Comparison of ENCODE assay signal across 8 mouse cellular contexts in the genomic region with DNA sequence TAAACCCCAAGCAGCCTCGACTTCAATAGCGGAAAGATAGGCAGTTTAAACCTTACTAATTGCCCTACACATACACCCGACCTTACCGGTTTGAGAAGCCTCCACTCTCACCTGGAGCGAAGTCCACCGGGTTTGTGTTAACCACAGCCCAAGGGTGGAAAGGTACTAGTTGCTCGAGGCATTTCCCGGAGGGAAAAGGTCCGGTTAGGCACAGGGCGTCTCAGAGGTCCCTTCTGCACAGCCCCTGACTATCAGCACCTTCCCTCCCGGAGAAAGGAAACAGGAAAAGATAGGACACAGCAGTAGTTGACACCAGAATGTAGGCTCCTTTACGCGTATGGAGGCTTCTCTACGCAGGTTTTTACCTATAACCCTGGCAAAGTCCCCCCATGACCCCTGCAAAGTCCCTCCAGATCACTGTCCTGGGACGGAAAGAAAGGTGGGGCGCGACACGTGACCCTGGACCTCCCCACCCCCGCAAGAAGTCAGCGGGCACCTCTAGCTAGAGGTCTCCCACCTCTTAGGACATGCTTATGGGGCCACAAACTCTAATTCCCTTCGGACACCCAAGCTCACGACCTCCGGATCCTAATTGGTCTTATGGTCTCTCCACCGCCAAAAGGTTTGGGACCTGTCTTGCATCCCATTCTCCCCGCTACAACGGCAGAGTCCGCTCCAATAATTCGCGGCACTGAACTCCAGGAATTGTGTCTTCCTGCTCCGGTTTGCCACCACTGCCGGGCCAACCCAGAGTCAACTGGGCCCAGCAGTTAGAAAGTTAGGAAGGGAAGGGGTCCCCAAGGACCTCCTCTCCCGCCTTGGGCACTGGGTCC. TPM values are rescaled to one million over a fixed set of nuclear protein-coding genes. Genes with fewer than 3 reads are reported as not detected.
DNase-seq lines count a peak whose midpoint lies in the region; ATAC-seq and TF ChIP-seq lines count a peak whose summit lies in the region.

No protein-coding gene starts in this region.

- H3K4me1 ChIP-seq in embryonic facial prominence, embryonic 13.5 days = peaks cover 19% of the 10 kb centered on the region
- H3K4me1 ChIP-seq in hindbrain, embryonic 16.5 days (ENCODE audit: control insufficient read depth, insufficient read depth, low read depth, low read length) = peaks cover 12% of the 10 kb centered on the region
- H3K4me1 ChIP-seq in liver, embryonic 14.5 days (replicated peaks; ENCODE audit: control insufficient read depth in 2 of 2, insufficient read depth in 2 of 2, low read length in 1 of 2) = peaks cover 8 to 16% of the 10 kb centered on the region in 2 experiments

- peak overlapping the region; percentile 98 for H3K4me2 ChIP-seq in embryonic facial prominence, embryonic 13.5 days
- peak overlapping the region; percentile 88 for H3K4me2 ChIP-seq in hindbrain, embryonic 16.5 days (ENCODE audit: low read length)
- peak overlapping the region; percentile 81 for H3K4me2 ChIP-seq in liver, embryonic 14.5 days (ENCODE audit: low read depth)

- no peak for TF ChIP-seq EP300 in liver, embryonic 14.5 days (IDR thresholded peaks at IDR 0.05; ENCODE audit: low read depth)

- H3K27ac ChIP-seq in embryonic facial prominence, embryonic 13.5 days = no peak overlapping the region
- H3K27ac ChIP-seq in hindbrain, embryonic 16.5 days (ENCODE audit: low read depth, low read length) = peak overlapping the region; percentile 68; the same call in 1 of the 2 replicates
- H3K27ac ChIP-seq in liver, embryonic 14.5 days = no peak overlapping the region

- peak; percentile 7 to 16 for DNase-seq in thymus, postnatal 36 days
- DNase-seq in thymus, postnatal 14 days = no peak
- no peak for DNase-seq in liver, embryonic 14.5 days (ENCODE audit: low read depth in 3 of 3, low spot score in 3 of 3)
- DNase-seq in frontal cortex, adult 2 months (ENCODE audit: extremely low spot score in 1 of 2, low spot score in 1 of 2) = no peak
- DNase-seq in spleen, adult 12 weeks (ENCODE audit: low spot score) = no peak
- no peak for DNase-seq in left cerebral cortex, adult 18-20 months (ENCODE audit: low spot score in 2 of 2)

- ATAC-seq in embryonic facial prominence, embryonic 13.5 days (ENCODE audit: insufficient number of reproducible peaks, insufficient read depth, low FRiP score, low TSS enrichment, low read depth) = no peak
- ATAC-seq in hindbrain, embryonic 16.5 days = no peak
- no peak for ATAC-seq in liver, embryonic 14.5 days (ENCODE audit: insufficient read depth)

- H3K36me3 ChIP-seq in embryonic facial prominence, embryonic 13.5 days = no peaks in the 10 kb centered on the region
- H3K36me3 ChIP-seq in hindbrain, embryonic 16.5 days (ENCODE audit: control insufficient read depth, insufficient read depth, low read length) = no peaks in the 10 kb centered on the region
- H3K36me3 ChIP-seq in liver, embryonic 14.5 days (replicated peaks; ENCODE audit: control insufficient read depth, insufficient read depth, low read depth) = no peaks in the 10 kb centered on the region

- peak overlapping the region; percentile 84 for H3K9ac ChIP-seq in embryonic facial prominence, embryonic 13.5 days
- H3K9ac ChIP-seq in hindbrain, embryonic 16.5 days (ENCODE audit: low read depth, low read length) = peak overlapping the region; percentile 85
- peak overlapping the region; percentile 44 for H3K9ac ChIP-seq in liver, embryonic 14.5 days (replicated peaks)

- peak overlapping the region; percentile 76 for H3K4me3 ChIP-seq in embryonic facial prominence, embryonic 13.5 days
- H3K4me3 ChIP-seq in hindbrain, embryonic 16.5 days (ENCODE audit: low read length) = peak overlapping the region; percentile 63
- peak overlapping the region; percentile 60 to 65 for H3K4me3 ChIP-seq in liver, embryonic 14.5 days (ENCODE audit: insufficient read depth in 1 of 2, low read depth in 2 of 2, low read length in 2 of 2)

- 1% methylated on average over 32 of the region's 32 CpGs for WGBS in embryonic facial prominence, embryonic 13.5 days
- 1% methylated on average over 32 of the region's 32 CpGs for WGBS in hindbrain, embryonic 16.5 days
- under 1% methylated on average over 32 of the region's 32 CpGs for WGBS in liver, embryonic 14.5 days (ENCODE audit: insufficient replicate concordance)

- H3K9me3 ChIP-seq in embryonic facial prominence, embryonic 13.5 days = no peaks in the 10 kb centered on the region
- H3K9me3 ChIP-seq in hindbrain, embryonic 16.5 days (ENCODE audit: control insufficient read depth, low read length) = no peaks in the 10 kb centered on the region
- no peaks in the 10 kb centered on the region for H3K9me3 ChIP-seq in liver, embryonic 14.5 days (ENCODE audit: control insufficient read depth, low read length)

- no peak for TF ChIP-seq CTCF in liver, embryonic 14.5 days (IDR thresholded peaks at IDR 0.05; ENCODE audit: low read depth)

- H3K27me3 ChIP-seq in embryonic facial prominence, embryonic 13.5 days = peaks cover 6% of the 10 kb centered on the region; the same call in 1 of the 2 replicates
- no peaks in the 10 kb centered on the region for H3K27me3 ChIP-seq in hindbrain, embryonic 16.5 days (replicated peaks; ENCODE audit: control insufficient read depth, insufficient read depth, low read length)
- H3K27me3 ChIP-seq in liver, embryonic 14.5 days (ENCODE audit: control insufficient read depth, insufficient read depth, low read length) = no peaks in the 10 kb centered on the region

RNA-seq across cellular contexts. Expression of gene Akap1, which starts 1.1 kb away (rescaled TPM):
- 16.0 and 18.7 TPM in 2 replicates for polyA plus RNA-seq in embryonic facial prominence, embryonic 13.5 days (2015; fragmentation: Nextera tagmentation; extraction: Ambion mirVana)
- polyA plus RNA-seq in hindbrain, embryonic 16.5 days (2015; fragmentation: Nextera tagmentation; extraction: Ambion mirVana) = 28.5 and 33.2 TPM in 2 replicates
- polyA plus RNA-seq in liver, embryonic 14.5 days (2012; rRNA removed) = 8.2 and 9.1 TPM in 2 replicates
- polyA plus RNA-seq in liver, embryonic 14.5 days (2014; fragmentation: Nextera tagmentation; extraction: Ambion mirVana) = 5.8 and 6.2 TPM in 2 replicates
- polyA plus RNA-seq in frontal cortex, adult 2 months (2012; rRNA removed) = 45.2 and 49.1 TPM in 2 replicates
- total RNA-seq in left cerebral cortex, adult 18-20 months (2021) = 10 to 100 TPM; 39.4 to 39.8 TPM

Comparison
In these comparisons a context has a peak if more than half of its experiments do, and no peak if none do; other contexts are left out.
1. DNase-seq: peak in thymus, postnatal 36 days (2 of 2); none in thymus, postnatal 14 days (single experiment), liver, embryonic 14.5 days (0 of 3), frontal cortex, adult 2 months (0 of 2), spleen, adult 12 weeks (single experiment) and left cerebral cortex, adult 18-20 months (0 of 2).
2. Peak in every context shown above with its lines, with median percentiles within 50 percentile points of each other: H3K4me2 ChIP-seq, H3K4me3 ChIP-seq and H3K9ac ChIP-seq.